Mouse (Mus musculus) lung, adult 18-20 months (tissue): ENCODE data around the gene Krtcap3.
"Not testable (repeated sequence)": the region's sequence is repeated elsewhere in the genome, so short reads cannot be mapped to it uniquely, and the experiment has no call there.

Experiments used
- DNase-seq, 2 experiments: peaks; one replicate each; pipeline ENCODE4 v3.0.0; 2022; ENCODE audit warnings: mixed read lengths in 2 of 2

Krtcap3 gene

GRCm38 (mm10) chr5:31251541-31252101 lies at the start of gene Krtcap3:
Gene Krtcap3 (plus strand): TSS chr5:31251691.
- peak; percentile 77 to 85 for DNase-seq

GRCm38 (mm10) chr5:31201742-31202590 lies 49.5 kb upstream of the Krtcap3 start, which contains the start of gene Zfp513:
Gene Zfp513 (minus strand): TSS chr5:31202303.
- DNase-seq = peak; percentile 98

- no peak for DNase-seq
These were observed 48.6 kb upstream of the Krtcap3 start for GRCm38 (mm10) chr5:31202933-31203332.

GRCm38 (mm10) chr5:31203866-31204265 lies 47.6 kb upstream of the Krtcap3 start:
- DNase-seq = no peak

GRCm38 (mm10) chr5:31204421-31204820 lies 47.1 kb upstream of the Krtcap3 start:
- no peak for DNase-seq

- DNase-seq = not testable (repeated sequence)
These were observed 34.9 kb upstream of the Krtcap3 start for GRCm38 (mm10) chr5:31216554-31216953.

GRCm38 (mm10) chr5:31218294-31218693 lies 33.2 kb upstream of the Krtcap3 start:
- no peak for DNase-seq

GRCm38 (mm10) chr5:31219070-31219469 lies 32.4 kb upstream of the Krtcap3 start:
- DNase-seq = no peak

- DNase-seq = no peak
These were observed 32.0 kb upstream of the Krtcap3 start for GRCm38 (mm10) chr5:31219474-31219873.

- DNase-seq = peak in 1 of 2 experiments; percentile 45
These were observed 31.5 kb upstream of the Krtcap3 start for GRCm38 (mm10) chr5:31219911-31220447.

- DNase-seq = peak; percentile 96 to 97
These were observed 30.8 kb upstream of the Krtcap3 start, which contains the start of gene Ppm1g for GRCm38 (mm10) chr5:31220448-31221303. Gene Ppm1g (minus strand): TSS chr5:31220687.

GRCm38 (mm10) chr5:31221304-31221945 lies 30.1 kb upstream of the Krtcap3 start:
- peak in 1 of 2 experiments; percentile 39 for DNase-seq

- DNase-seq = no peak
These were observed 28.8 kb upstream of the Krtcap3 start for GRCm38 (mm10) chr5:31222696-31223095.

GRCm38 (mm10) chr5:31226641-31227040 lies 24.9 kb upstream of the Krtcap3 start:
- DNase-seq = no peak

GRCm38 (mm10) chr5:31240637-31241521 lies 10.6 kb upstream of the Krtcap3 start, which contains the start of the genes Nrbp1 and Gm9970:
Gene Nrbp1 (plus strand): TSS chr5:31240864.
Gene Gm9970 (minus strand): TSS chr5:31241232.
- peak; percentile 96 to 97 for DNase-seq

GRCm38 (mm10) chr5:31241522-31242034 lies 9.9 kb upstream of the Krtcap3 start:
- no peak for DNase-seq

GRCm38 (mm10) chr5:31242191-31242590 lies 9.3 kb upstream of the Krtcap3 start:
- no peak for DNase-seq

GRCm38 (mm10) chr5:31250716-31251115 lies 775 bp upstream of the Krtcap3 start:
- DNase-seq = no peak

GRCm38 (mm10) chr5:31252151-31252550 lies 660 bp downstream of the Krtcap3 start:
- DNase-seq = no peak

GRCm38 (mm10) chr5:31252795-31253545 lies 1.5 kb downstream of the Krtcap3 start:
- DNase-seq = no peak
